Mouse (Mus musculus) erythroblast, embryonic 14.5 days (primary cell): ENCODE measurements at regions not wholly inside any gene's neighbourhood (a gene's known extent, or its start where the extent isn't known, plus 50 kb on each side); places are given as distances from the start of the nearest gene placed in this dataset.

Experiments
- GATA1 ChIP-seq: IDR thresholded peaks from 2 replicates; pipeline ENCODE4 v1.6.1; 2012; ENCODE audit warnings: low read length, inconsistent platforms, mixed read lengths
- TAL1 ChIP-seq: IDR thresholded peaks from 3 replicates; pipeline ENCODE4 v1.6.1; 2012; ENCODE audit warnings: low read length, inconsistent platforms, mixed read lengths

DNA sequence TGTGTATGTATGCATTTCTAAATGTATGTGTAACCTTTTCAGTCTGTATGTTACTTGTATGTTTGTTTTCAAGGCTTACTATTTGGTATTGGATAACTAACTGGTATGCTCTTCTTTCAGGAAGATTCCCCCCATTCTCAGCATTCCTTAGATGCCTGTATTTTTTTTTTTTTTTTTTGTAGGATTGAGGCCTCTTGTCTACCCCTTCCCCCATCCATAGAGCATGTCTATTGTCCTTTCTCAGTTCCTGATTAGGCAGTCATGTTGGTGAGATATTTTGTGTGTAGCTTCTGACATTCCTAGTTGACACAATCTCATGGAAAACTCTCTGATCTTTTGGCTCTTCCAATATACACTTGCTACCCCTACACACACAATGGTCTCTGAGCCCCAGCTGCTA, 262.8 kb upstream of the Tbc1d2b start:
- no peak for TF ChIP-seq GATA1
- no peak for TF ChIP-seq TAL1
